In genomic region chr15:99644776-99645175, GRCm38 (mm10) we compare ENCODE assay signal across 9 mouse cellular contexts. TPM values are rescaled to one million over a fixed set of nuclear protein-coding genes. Genes with fewer than 3 reads are reported as not detected.
DNase-seq lines count a peak whose midpoint lies in the region; ATAC-seq lines count a peak whose summit lies in the region.
"Had no signal": no experiment of that assay in that cellular context is flagged by ENCODE, and none has a peak within 500 bp of the region (broad histone marks: within the 10 kb centered on the region; RNA-seq: fewer than 3 reads in every experiment).

No protein-coding gene starts in this region.

- ATAC-seq in cerebellum, adult (ENCODE audit: insufficient number of reproducible peaks, low FRiP score, low TSS enrichment): no peak
- ATAC-seq in limb, embryonic 13.5 days (ENCODE audit: low FRiP score, low read depth): no peak
- ATAC-seq in hindbrain, embryonic 15.5 days (ENCODE audit: low FRiP score, low read depth): peak; percentile 60; the same call in 1 of the 2 replicates

- H3K9ac ChIP-seq in limb, embryonic 13.5 days: no peak overlapping the region
- H3K9ac ChIP-seq in hindbrain, embryonic 15.5 days: no peak overlapping the region

- 0 out of 2 replicates have a peak overlapping the region, but pooled peaks have one; percentile 33 for H3K27ac ChIP-seq in limb, embryonic 13.5 days
- H3K27ac ChIP-seq in limb, embryonic 10.5 days: no peak overlapping the region
- H3K27ac ChIP-seq in hindbrain, embryonic 15.5 days (replicated peaks): peak overlapping the region; percentile 54
- H3K27ac ChIP-seq: heart, adult 2 months had no signal

- no peaks in the 10 kb centered on the region for H3K9me3 ChIP-seq in limb, embryonic 13.5 days
- H3K9me3 ChIP-seq in limb, embryonic 10.5 days (replicated peaks): no peaks in the 10 kb centered on the region
- H3K9me3 ChIP-seq in hindbrain, embryonic 15.5 days: no peaks in the 10 kb centered on the region

- peaks cover 23% of the 10 kb centered on the region for H3K36me3 ChIP-seq in limb, embryonic 13.5 days
- peaks cover 30% of the 10 kb centered on the region for H3K36me3 ChIP-seq in limb, embryonic 10.5 days
- H3K36me3 ChIP-seq in hindbrain, embryonic 15.5 days: 0 out of 2 replicates have a peak, but pooled peaks cover 2% of the 10 kb centered on the region

- H3K4me3 ChIP-seq in limb, embryonic 13.5 days: no peak overlapping the region
- no peak overlapping the region for H3K4me3 ChIP-seq in limb, embryonic 10.5 days
- H3K4me3 ChIP-seq in hindbrain, embryonic 15.5 days: no peak overlapping the region
- H3K4me3 ChIP-seq: heart, adult 2 months had no signal

- H3K27me3 ChIP-seq in limb, embryonic 13.5 days: no peaks in the 10 kb centered on the region
- no peaks in the 10 kb centered on the region for H3K27me3 ChIP-seq in limb, embryonic 10.5 days (ENCODE audit: low read depth, poor library complexity, severe bottlenecking)
- H3K27me3 ChIP-seq in hindbrain, embryonic 15.5 days: no peaks in the 10 kb centered on the region

- no peak overlapping the region for H3K4me2 ChIP-seq in limb, embryonic 13.5 days (replicated peaks)
- peak overlapping the region; percentile 22; the same call in 1 of the 2 replicates for H3K4me2 ChIP-seq in hindbrain, embryonic 15.5 days

- DNase-seq in cerebellum, adult 9-11 months: peak; percentile 46
- no peak for DNase-seq in limb, embryonic 10.5 days (ENCODE audit: low spot score)
- DNase-seq in right cerebral cortex, postnatal 4 days: peak; percentile 33
- no peak for DNase-seq in kidney, adult 18-20 months
- DNase-seq in thymus, postnatal 0 days (ENCODE audit: low spot score): no peak

- 67% methylated on average over 7 of the region's 7 CpGs for WGBS in limb, embryonic 13.5 days
- WGBS in limb, embryonic 10.5 days: 88% methylated on average over 7 of the region's 7 CpGs
- WGBS in hindbrain, embryonic 15.5 days: 30% methylated on average over 7 of the region's 7 CpGs

- H3K4me1 ChIP-seq in limb, embryonic 13.5 days: peaks cover 49% of the 10 kb centered on the region
- peaks cover 41% of the 10 kb centered on the region for H3K4me1 ChIP-seq in limb, embryonic 10.5 days
- peaks cover 49% of the 10 kb centered on the region for H3K4me1 ChIP-seq in hindbrain, embryonic 15.5 days (replicated peaks)

RNA-seq across cellular contexts. Expression of gene Racgap1, which starts 6.7 kb away (rescaled TPM):
- 114 and 121 TPM in 2 replicates for polyA plus RNA-seq in limb, embryonic 13.5 days (2015; fragmentation: Nextera tagmentation; extraction: Ambion mirVana)
- 128 and 138 TPM in 2 replicates for polyA plus RNA-seq in limb, embryonic 10.5 days (2016; fragmentation: Nextera tagmentation; extraction: Ambion mirVana)
- 63.3 and 67.1 TPM in 2 replicates for polyA plus RNA-seq in hindbrain, embryonic 15.5 days (2015; fragmentation: Nextera tagmentation; extraction: Ambion mirVana)
- polyA plus RNA-seq in thymus, postnatal 0 days (2015; fragmentation: Nextera tagmentation; extraction: Ambion mirVana): 121 and 132 TPM in 2 replicates

RNA-seq across cellular contexts. Expression of gene Asic1, which starts 25.4 kb away (rescaled TPM):
- polyA plus RNA-seq in limb, embryonic 13.5 days (2015; fragmentation: Nextera tagmentation; extraction: Ambion mirVana): 1.7 and 1.8 TPM in 2 replicates
- polyA plus RNA-seq in limb, embryonic 10.5 days (2016; fragmentation: Nextera tagmentation; extraction: Ambion mirVana): 1.1 TPM in 2 replicates
- polyA plus RNA-seq in hindbrain, embryonic 15.5 days (2015; fragmentation: Nextera tagmentation; extraction: Ambion mirVana): 58.1 and 63.6 TPM in 2 replicates
- 0.94 and 1.1 TPM in 2 replicates for polyA plus RNA-seq in thymus, postnatal 0 days (2015; fragmentation: Nextera tagmentation; extraction: Ambion mirVana)

RNA-seq across cellular contexts. Expression of gene Aqp6, which starts 43.6 kb away (rescaled TPM):
- not detected in 2 replicates for polyA plus RNA-seq in limb, embryonic 13.5 days (2015; fragmentation: Nextera tagmentation; extraction: Ambion mirVana)
- not detected in 2 replicates for polyA plus RNA-seq in limb, embryonic 10.5 days (2016; fragmentation: Nextera tagmentation; extraction: Ambion mirVana)
- 0.78 and 1.00 TPM in 2 replicates for polyA plus RNA-seq in hindbrain, embryonic 15.5 days (2015; fragmentation: Nextera tagmentation; extraction: Ambion mirVana)
- 0.15 TPM in 1 of 2 replicates, not detected in the other for polyA plus RNA-seq in thymus, postnatal 0 days (2015; fragmentation: Nextera tagmentation; extraction: Ambion mirVana)

RNA-seq across cellular contexts. Expression of gene Aqp5, which starts 54.2 kb away (rescaled TPM):
- polyA plus RNA-seq in limb, embryonic 13.5 days (2015; fragmentation: Nextera tagmentation; extraction: Ambion mirVana): 0.27 and 0.61 TPM in 2 replicates
- not detected in 2 replicates for polyA plus RNA-seq in limb, embryonic 10.5 days (2016; fragmentation: Nextera tagmentation; extraction: Ambion mirVana)
- polyA plus RNA-seq in hindbrain, embryonic 15.5 days (2015; fragmentation: Nextera tagmentation; extraction: Ambion mirVana): 1.3 and 2.4 TPM in 2 replicates
- polyA plus RNA-seq in thymus, postnatal 0 days (2015; fragmentation: Nextera tagmentation; extraction: Ambion mirVana): 3.6 and 5.2 TPM in 2 replicates

RNA-seq across cellular contexts. Expression of gene Smarcd1, which starts 57.2 kb away (rescaled TPM):
- 54.0 and 58.7 TPM in 2 replicates for polyA plus RNA-seq in limb, embryonic 13.5 days (2015; fragmentation: Nextera tagmentation; extraction: Ambion mirVana)
- 84.0 and 85.8 TPM in 2 replicates for polyA plus RNA-seq in limb, embryonic 10.5 days (2016; fragmentation: Nextera tagmentation; extraction: Ambion mirVana)
- 89.1 and 96.4 TPM in 2 replicates for polyA plus RNA-seq in hindbrain, embryonic 15.5 days (2015; fragmentation: Nextera tagmentation; extraction: Ambion mirVana)
- 36.3 and 41.1 TPM in 2 replicates for polyA plus RNA-seq in thymus, postnatal 0 days (2015; fragmentation: Nextera tagmentation; extraction: Ambion mirVana)

Comparison
In these comparisons a context has a peak if more than half of its experiments do, and no peak if none do; other contexts are left out.
1. DNase-seq: peak in cerebellum, adult 9-11 months (single experiment) and right cerebral cortex, postnatal 4 days (single experiment); none in limb, embryonic 10.5 days (single experiment), kidney, adult 18-20 months (single experiment) and thymus, postnatal 0 days (single experiment).
2. RNA of gene Asic1, which starts 25.4 kb away (polyA plus RNA-seq): 58.1 to 63.6 TPM in hindbrain, embryonic 15.5 days; 1.7 to 1.8 TPM in limb, embryonic 13.5 days, 1.1 TPM in limb, embryonic 10.5 days and 0.94 to 1.1 TPM in thymus, postnatal 0 days; every median in the first group is over 10 times any median in the second.